Mouse (Mus musculus): ENCODE results near the gene 2310030G06Rik. TPM values are rescaled to one million over a fixed set of nuclear protein-coding genes. Genes with fewer than 3 reads are reported as not detected.

The 2310030G06Rik gene
- polyA plus RNA-seq (2012) = not detected in 2 replicates

DNA sequence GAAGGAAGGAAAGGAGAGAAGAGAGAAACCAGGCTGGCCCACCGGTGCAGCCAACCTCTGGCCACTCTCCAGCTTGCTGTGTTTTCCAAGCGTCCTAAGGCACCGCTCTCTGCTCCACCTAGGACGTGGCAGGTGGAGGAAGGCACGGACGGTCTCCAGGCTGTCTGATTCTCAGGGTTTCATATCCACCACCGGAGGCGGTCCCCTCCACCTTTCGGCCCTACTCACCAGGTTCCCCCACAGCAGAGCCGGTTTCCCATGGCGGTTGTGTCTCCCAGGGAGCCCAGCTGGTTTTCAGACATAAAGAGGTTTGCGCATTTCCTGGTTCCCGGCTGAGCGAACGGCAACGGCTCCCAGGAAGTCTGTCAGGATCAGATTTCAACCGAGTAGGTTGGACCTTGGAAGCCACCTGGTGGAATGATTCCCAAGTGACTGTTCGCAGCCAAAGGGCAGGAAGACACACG lies at the start of gene 2310030G06Rik:
TSS of gene 2310030G06Rik (minus strand) at position 323 of the 464 bp plus-strand sequence.
- no peak for TF ChIP-seq GATA1 (IDR thresholded peaks at IDR 0.05; ENCODE audit: low read length)

DNA sequence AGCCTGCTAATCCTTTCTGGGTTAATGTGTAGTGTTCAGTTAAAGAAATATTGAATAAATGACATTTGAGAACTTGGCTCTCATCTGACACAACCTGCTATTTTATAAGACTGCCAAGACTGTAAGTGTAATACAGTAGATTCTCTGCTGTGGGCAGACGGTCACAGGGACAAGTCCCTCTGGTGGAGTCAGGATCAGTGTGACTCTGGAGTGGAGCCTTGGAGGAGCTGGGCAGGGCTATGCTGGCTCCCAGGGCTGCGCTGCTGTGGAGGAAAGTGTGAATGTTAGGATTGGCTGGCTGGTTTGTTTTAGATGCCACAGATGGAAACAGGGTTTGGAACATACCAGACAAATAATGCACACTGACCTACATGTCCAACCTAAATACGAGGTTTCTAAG lies 48.9 kb upstream of the 2310030G06Rik start:
- TF ChIP-seq GATA1 (IDR thresholded peaks at IDR 0.05; ENCODE audit: low read length) = no peak

DNA sequence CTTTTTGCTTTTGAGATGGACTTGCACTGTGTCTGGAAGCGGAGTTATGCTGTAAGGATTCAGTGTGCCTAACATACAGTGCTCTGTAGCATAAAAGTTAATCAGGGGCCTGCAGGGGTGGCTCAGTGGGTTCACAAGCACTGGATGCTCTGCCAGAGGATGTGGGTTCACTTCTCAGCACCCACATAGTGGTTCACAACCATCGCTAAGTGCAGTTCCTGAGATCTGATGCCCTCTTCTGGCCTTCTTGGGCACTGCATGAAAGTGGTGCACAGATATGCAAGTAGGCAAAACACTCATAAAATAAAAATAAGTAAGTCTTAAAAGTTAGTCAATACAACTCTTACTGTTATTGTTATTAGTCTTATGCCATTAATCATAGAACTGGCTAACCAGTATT lies 35.8 kb upstream of the 2310030G06Rik start:
- TF ChIP-seq GATA1 (IDR thresholded peaks at IDR 0.05; ENCODE audit: low read length) = no peak

GRCm38 (mm10) chr9:50776162-50776760 lies 29.9 kb upstream of the 2310030G06Rik start:
- no peak for TF ChIP-seq GATA1 (IDR thresholded peaks at IDR 0.05; ENCODE audit: low read length)

DNA sequence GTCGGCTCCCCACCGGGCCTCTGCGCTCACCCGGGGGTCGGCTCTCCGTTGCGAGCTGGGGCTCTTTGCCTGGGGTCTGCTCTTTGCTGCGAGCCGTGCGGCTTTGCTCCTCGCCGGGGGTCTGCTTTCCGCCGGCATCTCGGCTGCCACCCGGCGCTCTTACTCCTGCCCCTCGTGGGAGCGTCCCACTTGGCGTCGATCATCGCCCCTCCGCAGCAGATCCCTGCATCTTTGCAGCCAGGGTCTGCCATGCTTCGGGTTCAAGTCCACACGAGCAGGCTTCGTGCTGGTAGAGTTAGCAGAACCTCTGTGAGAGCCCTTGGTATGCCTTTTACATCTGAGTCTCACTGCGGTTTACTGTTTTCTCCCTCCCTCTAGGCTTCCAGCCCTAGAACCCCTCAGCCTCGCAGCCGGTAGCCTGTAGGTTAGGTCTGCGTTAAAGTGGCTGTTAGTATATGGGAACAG lies 29.4 kb upstream of the 2310030G06Rik start:
- TF ChIP-seq GATA1 (IDR thresholded peaks at IDR 0.05; ENCODE audit: low read length) = no peak

DNA sequence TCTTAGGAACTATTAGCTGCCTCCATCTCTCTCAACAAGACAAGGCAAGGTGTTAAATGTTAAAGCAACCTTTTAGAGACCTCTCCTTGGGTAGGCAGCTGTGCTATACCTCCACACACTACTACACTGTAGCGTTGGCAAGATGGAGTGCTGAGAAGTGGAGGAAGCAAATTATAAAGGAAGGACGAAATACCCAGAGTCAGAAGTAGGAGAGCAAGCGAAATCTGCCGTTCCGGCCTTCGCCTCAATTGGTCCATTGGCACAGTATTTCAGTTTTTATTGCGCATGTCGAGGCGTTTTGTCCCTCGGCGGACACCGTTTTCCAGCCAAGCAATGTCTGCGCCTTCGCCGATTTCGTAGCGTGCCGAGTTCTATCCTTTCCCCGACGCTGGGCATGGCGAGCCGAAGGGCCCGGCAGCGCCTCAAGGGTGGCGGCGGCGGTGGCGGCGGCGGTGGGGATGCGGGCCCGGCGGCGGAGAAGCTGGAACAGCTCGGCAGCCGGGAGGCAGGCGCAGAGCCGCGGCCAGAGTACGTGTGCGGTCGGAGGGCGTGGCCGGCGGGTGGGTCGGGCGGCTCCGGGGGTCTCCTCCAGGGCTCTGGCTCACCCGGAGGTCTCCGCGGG lies 28.8 kb upstream of the 2310030G06Rik start, which contains the start of the genes Alg9 and 1110032A03Rik:
TSS of gene Alg9 (plus strand) at position 29 of the 622 bp plus-strand sequence.
TSS of gene 1110032A03Rik (minus strand) at position 530 of the 622 bp plus-strand sequence.
- TF ChIP-seq GATA1 (IDR thresholded peaks at IDR 0.05; ENCODE audit: low read length) = no peak

DNA sequence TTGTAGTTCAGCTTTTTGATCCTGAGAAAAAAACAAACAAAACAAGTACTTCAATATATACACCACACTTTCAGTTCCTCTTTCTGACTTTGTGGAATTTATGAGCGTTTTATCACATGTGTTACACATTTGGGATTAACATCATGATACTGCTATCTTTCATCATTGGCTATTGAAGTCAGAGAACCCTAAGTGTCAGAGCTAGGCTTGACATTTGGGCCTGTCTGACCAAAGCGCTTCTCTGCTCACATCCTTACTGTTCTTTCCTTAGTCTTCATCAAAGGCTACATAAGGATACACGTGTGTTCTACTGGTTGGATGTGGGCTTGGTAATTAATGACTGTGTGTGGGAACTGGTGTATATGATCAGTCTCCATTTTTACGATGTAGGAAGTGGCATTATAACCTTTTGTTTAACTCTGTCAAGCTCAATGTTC lies 27.7 kb upstream of the 2310030G06Rik start:
- TF ChIP-seq GATA1 (IDR thresholded peaks at IDR 0.05; ENCODE audit: low read length) = peak; percentile 58

DNA sequence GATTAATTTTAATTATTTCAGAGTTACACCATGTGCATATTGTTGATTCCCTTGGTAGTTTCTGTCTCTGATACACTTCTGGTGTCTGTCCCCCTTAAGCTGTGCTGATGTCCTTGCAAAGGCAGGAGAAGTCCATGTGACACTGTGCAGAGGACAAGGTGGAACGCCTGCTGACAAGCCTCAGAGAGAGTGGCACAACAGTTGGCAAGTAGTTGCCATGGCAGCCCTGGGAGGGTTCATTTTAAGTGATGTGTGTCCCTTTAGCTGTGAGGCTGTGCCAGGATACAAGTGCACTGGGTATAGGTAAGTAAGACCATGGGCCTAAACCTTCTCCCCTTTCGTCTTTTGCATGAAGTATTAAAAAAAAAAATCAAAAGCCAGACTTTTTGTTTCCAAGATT lies 23.7 kb upstream of the 2310030G06Rik start:
- TF ChIP-seq GATA1 (IDR thresholded peaks at IDR 0.05; ENCODE audit: low read length) = no peak

- TF ChIP-seq GATA1 (IDR thresholded peaks at IDR 0.05; ENCODE audit: low read length) = no peak
Measured at GRCm38 (mm10) chr9:50768107-50769002, 22.0 kb upstream of the 2310030G06Rik start, which contains the start of gene Fdxacb1. Gene Fdxacb1 (plus strand): TSS chr9:50768236.

GRCm38 (mm10) chr9:50767531-50768106 lies 21.3 kb upstream of the 2310030G06Rik start:
- TF ChIP-seq GATA1 (IDR thresholded peaks at IDR 0.05; ENCODE audit: low read length) = no peak

DNA sequence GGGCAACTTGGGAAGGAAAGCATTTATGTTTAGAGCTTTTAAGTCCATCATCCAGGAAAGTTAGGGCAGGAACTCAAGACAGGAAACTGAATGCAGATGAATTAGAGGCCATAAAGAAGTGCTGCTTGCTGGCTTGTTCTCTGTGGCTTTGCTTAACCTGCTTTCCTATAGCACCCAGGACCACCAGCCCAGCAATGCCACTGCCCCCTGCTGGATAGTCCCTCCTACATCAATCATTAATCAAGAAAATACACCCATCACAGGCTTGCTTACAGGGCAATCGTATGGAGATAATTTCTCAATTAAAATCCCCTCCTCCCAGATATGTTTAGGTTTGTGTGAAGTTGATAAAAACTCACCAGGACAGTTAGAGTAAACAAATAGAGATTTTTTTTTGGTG lies 17.0 kb upstream of the 2310030G06Rik start:
- TF ChIP-seq GATA1 (IDR thresholded peaks at IDR 0.05; ENCODE audit: low read length) = no peak

DNA sequence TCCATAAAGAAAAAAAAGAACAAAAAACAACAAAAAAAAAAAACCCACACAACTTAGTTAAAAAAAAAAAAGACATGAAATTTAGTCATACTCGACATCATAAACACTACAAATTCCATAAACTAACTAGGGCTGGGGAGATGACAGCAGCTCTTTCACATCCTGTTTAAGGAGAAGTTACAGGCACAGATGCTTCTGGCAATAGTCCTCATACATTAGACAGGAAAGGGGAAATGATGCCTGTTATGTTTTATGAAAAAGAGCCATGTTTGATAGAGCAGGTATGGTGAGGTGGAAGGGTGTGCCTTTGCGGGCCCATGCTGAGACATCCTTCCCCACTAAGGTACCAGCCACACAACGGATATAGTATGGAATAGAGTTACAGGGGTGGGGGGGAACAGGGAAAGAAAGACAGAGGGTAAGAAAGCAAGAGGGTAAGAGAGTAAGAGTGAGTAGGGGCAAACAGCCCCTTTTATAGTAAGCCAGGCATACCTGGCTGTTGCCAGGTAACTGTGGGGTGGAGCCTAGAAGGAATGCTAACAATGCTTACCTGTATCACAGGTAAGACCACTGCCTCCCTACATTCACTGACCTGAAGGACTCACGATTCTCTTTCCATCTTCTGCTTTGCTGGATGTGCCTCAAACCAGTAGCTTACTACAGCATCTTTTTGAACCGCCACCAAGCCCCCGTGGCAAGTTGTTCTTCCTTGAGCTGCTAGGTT lies 15.3 kb upstream of the 2310030G06Rik start:
- TF ChIP-seq GATA1 (IDR thresholded peaks at IDR 0.05; ENCODE audit: low read length) = no peak

- TF ChIP-seq GATA1 (IDR thresholded peaks at IDR 0.05; ENCODE audit: low read length) = no peak
Measured at GRCm38 (mm10) chr9:50756711-50757110, 10.4 kb upstream of the 2310030G06Rik start.

DNA sequence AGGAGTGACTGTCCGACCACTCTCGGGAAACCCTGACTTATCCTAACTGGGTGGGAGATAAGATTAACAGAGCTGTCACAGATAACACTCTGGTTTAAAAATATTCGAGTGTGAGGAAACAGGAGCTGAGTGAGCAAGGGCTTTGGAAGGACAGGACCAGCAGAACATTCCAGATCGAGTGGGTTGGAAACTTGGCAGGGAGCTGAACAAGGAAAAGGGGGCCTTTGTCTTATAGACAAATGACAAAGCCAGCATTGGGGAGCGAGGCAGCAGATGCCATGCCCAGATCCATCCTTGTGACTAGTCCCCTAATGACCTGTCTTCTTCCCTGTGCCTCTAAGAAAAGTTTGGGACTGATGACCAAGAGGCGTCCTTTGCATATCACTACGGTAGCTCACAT lies 7.6 kb upstream of the 2310030G06Rik start:
- no peak for TF ChIP-seq GATA1 (IDR thresholded peaks at IDR 0.05; ENCODE audit: low read length)

All from G1E-ER4 (cell line).